Mouse (Mus musculus) liver, embryonic 14.5 days (tissue): ENCODE measurements at regions not wholly inside any gene's neighbourhood (a gene's known extent, or its start where the extent isn't known, plus 50 kb on each side); places are given as distances from the start of the nearest gene placed in this dataset.

Experiments used
- CTCF ChIP-seq: IDR thresholded peaks from 2 replicates; pipeline ENCODE4 v1.5.1; 2016; ENCODE audit warnings: antibody characterized with exemption, low read depth, control low read depth
- EP300 ChIP-seq: IDR thresholded peaks from 2 replicates; pipeline ENCODE4 v1.6.1; 2016; ENCODE audit warnings: antibody characterized with exemption, low read depth

DNA sequence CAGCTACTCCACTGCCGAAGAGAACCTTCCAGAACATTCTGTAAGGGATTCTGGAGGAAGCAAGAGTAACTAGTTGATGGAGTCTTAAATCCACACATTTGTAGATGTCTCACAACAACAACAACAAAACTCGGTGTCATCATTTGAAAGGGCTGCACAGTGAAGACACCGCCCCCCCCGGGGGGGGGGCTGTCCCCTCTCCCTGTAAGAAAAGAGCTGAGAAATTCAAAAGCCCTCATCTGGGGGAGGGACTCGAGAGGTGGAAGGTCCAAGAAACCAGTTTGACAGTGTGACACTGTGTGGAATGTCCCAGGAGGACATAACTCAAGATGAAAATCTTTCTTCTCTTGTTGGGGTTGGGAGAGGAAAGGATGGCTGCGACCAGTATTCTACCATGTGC lies 87.7 kb downstream of the Fam43a start:
- TF ChIP-seq EP300 (no peak), CTCF (no peak)
